Mouse (Mus musculus): Measurements from ENCODE around the gene 2300009A05Rik. TPM values are rescaled to one million over a fixed set of nuclear protein-coding genes. Genes with fewer than 3 reads are reported as not detected.
A peak's percentile ranks its signal among the peaks of the same experiment; 100 is the strongest.

2300009A05Rik gene
- total and polyA plus RNA-seq, 2 experiments from 2014 or later, result 44.4 to 89.7 TPM

DNA sequence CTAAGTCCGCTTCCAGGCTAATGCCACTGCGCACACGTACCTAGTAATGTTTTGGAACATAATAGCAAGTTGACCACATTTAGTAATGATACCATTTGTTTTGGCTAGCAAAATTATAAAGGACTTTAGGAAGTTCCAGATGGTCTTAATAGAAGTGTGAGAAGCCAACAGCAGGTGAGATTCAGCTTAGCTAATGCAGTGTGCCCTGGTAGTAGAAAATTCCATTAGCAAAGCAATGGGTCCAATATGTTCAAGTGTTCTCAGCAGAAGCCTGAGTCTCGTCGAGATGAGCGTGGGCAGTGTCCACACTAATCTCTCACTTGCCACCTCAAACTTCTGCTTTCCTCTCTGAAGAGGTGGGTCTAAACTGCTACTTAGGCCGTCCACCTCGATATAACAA, 49.0 kb downstream of the 2300009A05Rik start:
- H3K27me3 ChIP-seq (ENCODE audit: insufficient read depth, low read length), result no peaks in the 10 kb centered on the region
- no peak overlapping the region for H3K27ac ChIP-seq
- no peak for ATAC-seq
- DNase-seq (ENCODE audit: low spot score), result no peak
- TF ChIP-seq CTCF (IDR thresholded peaks at IDR 0.05; ENCODE audit: low read depth), result no peak
- H3K9ac ChIP-seq (replicated peaks; ENCODE audit: low read length), result no peak overlapping the region
- WGBS, result 91% methylated on average over 8 of the region's 8 CpGs
- no peak overlapping the region for H3K4me3 ChIP-seq (ENCODE audit: low read length)
- H3K4me1 ChIP-seq (ENCODE audit: insufficient read depth, low read length), result peaks cover 9% of the 10 kb centered on the region; the same call in 1 of the 2 replicates
- no peaks in the 10 kb centered on the region for H3K36me3 ChIP-seq (ENCODE audit: insufficient read depth, low read length)
- H3K9me3 ChIP-seq (ENCODE audit: low read length), result no peaks in the 10 kb centered on the region
- H3K4me2 ChIP-seq (ENCODE audit: low read depth, low read length), result no peak overlapping the region

DNA sequence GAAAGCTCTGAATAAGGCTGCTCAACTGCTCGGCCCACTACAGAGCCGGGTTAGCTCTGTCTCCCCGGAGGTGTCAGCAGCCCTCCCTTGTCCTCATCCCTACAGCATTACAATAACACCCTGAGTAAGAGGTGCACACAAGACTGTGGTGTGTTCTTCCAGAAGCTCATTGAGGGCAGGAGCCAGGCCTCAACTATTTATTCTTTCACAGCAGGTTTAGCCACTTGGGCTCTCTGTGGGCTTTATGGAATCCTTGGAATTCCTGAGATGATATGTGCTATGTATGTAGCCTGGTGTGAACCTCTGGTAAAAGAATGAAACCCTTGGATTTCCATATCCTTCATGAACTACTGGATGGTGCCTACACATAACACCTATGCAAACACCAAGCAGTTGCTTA, 49.8 kb downstream of the 2300009A05Rik start:
- no peak overlapping the region for H3K27ac ChIP-seq
- WGBS, result 83% methylated on average over 3 of the region's 3 CpGs
- no peak for DNase-seq (ENCODE audit: low spot score)

DNA sequence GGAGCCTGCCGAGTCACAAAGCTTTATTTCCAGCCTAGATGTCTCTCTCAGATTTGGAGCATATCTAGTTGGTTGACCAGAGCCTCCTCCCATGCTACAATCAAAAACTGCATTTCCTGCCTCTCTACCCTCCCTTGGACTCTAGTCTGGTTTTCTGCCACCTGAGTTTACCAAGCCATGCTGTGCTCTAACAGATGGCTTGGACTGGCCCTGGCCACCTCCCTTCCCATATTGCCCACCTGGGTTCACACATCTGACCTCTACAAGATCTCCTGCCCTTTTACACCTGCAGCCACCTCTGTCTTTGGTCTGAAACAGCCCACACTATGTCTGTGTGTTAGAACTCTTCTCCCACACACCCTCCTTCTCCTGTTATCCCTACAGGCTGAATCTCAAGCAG, 50.9 kb downstream of the 2300009A05Rik start:
- Histone ChIP-seq H3K9ac (replicated peaks; ENCODE audit: low read length) (no peak overlapping the region), H3K9me3 (ENCODE audit: low read length) (no peaks in the 10 kb centered on the region), H3K27me3 (ENCODE audit: insufficient read depth, low read length) (no peaks in the 10 kb centered on the region), H3K27ac (no peak overlapping the region), H3K4me2 (ENCODE audit: low read depth, low read length) (no peak overlapping the region), H3K4me1 (ENCODE audit: insufficient read depth, low read length) (peaks cover 9% of the 10 kb centered on the region; the same call in 1 of the 2 replicates), H3K36me3 (ENCODE audit: insufficient read depth, low read length) (no peaks in the 10 kb centered on the region), H3K4me3 (ENCODE audit: low read length) (no peak overlapping the region)
- 73% methylated on average over 1 of the region's 1 CpGs for WGBS
- TF ChIP-seq CTCF (IDR thresholded peaks at IDR 0.05; ENCODE audit: low read depth), result no peak
- ATAC-seq (no peak), DNase-seq (ENCODE audit: low spot score) (no peak)

More for the DNA sequence above, 49.8 kb downstream of the 2300009A05Rik start:
- H3K4me2 ChIP-seq (ENCODE audit: low read depth, low read length), result no peak overlapping the region
- H3K27me3 ChIP-seq (ENCODE audit: insufficient read depth, low read length), result no peaks in the 10 kb centered on the region
- no peaks in the 10 kb centered on the region for H3K9me3 ChIP-seq (ENCODE audit: low read length)
- no peak overlapping the region for H3K9ac ChIP-seq (replicated peaks; ENCODE audit: low read length)
- no peak for ATAC-seq
- no peak overlapping the region for H3K4me3 ChIP-seq (ENCODE audit: low read length)
- H3K36me3 ChIP-seq (ENCODE audit: insufficient read depth, low read length), result no peaks in the 10 kb centered on the region
- H3K4me1 ChIP-seq (ENCODE audit: insufficient read depth, low read length), result peaks cover 9% of the 10 kb centered on the region; the same call in 1 of the 2 replicates
- TF ChIP-seq CTCF (IDR thresholded peaks at IDR 0.05; ENCODE audit: low read depth), result no peak

DNA sequence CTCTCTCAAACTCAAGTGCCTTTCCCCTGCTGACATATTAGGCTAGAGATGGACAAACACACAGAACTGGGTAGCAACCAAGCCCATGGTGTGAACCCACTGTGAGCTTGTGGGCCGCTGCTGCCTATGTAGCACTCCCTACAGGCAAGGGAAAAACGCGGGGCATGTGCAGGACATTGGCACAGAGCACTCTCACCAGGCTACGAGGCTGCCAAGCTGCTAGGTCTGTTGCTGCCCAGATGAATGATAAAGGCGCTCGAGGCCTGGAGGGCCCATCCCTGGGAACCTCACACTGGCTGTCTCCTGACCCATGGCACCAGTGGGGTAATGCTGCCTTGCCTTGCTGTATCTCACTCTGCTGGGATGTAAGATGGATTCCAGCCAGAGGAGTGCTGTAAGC, 53.0 kb downstream of the 2300009A05Rik start:
- no peak overlapping the region for H3K27ac ChIP-seq
- H3K36me3 ChIP-seq (ENCODE audit: insufficient read depth, low read length), result no peaks in the 10 kb centered on the region
- 54% methylated on average over 6 of the region's 6 CpGs for WGBS
- H3K27me3 ChIP-seq (ENCODE audit: insufficient read depth, low read length), result no peaks in the 10 kb centered on the region
- TF ChIP-seq CTCF (IDR thresholded peaks at IDR 0.05; ENCODE audit: low read depth), result no peak
- H3K4me2 ChIP-seq (ENCODE audit: low read depth, low read length), result no peak overlapping the region
- ATAC-seq (0 out of 2 replicates have a peak, but pooled peaks have one; percentile 27), DNase-seq (ENCODE audit: low spot score) (peak; percentile 21)
- no peak overlapping the region; the same call in 1 of the 2 replicates for H3K9ac ChIP-seq (replicated peaks; ENCODE audit: low read length)
- no peak overlapping the region for H3K4me3 ChIP-seq (ENCODE audit: low read length)
- peaks cover 9% of the 10 kb centered on the region; the same call in 1 of the 2 replicates for H3K4me1 ChIP-seq (ENCODE audit: insufficient read depth, low read length)
- H3K9me3 ChIP-seq (ENCODE audit: low read length), result no peaks in the 10 kb centered on the region

Other genes starting within 250 kb of the 2300009A05Rik start
- 19.6 and 22.4 TPM in 2 replicates for gene Map2k5, start 21.3 kb downstream of the 2300009A05Rik start, total RNA-seq (2014; rRNA removed)
- gene Map2k5, start 21.3 kb downstream of the 2300009A05Rik start, polyA plus RNA-seq (2015; fragmentation: Nextera tagmentation; extraction: Ambion mirVana), result 31.2 and 33.1 TPM in 2 replicates
- 0.26 TPM in 1 of 2 replicates, not detected in the other for gene Iqch, start 203.2 kb upstream of the 2300009A05Rik start, total RNA-seq (2014; rRNA removed)
- gene Iqch, start 203.2 kb upstream of the 2300009A05Rik start, polyA plus RNA-seq (2015; fragmentation: Nextera tagmentation; extraction: Ambion mirVana), result 0.18 TPM in 2 replicates
- 30.9 and 37.0 TPM in 2 replicates for gene Aagab, start 203.4 kb upstream of the 2300009A05Rik start, total RNA-seq (2014; rRNA removed)
- gene Aagab, start 203.4 kb upstream of the 2300009A05Rik start, polyA plus RNA-seq (2015; fragmentation: Nextera tagmentation; extraction: Ambion mirVana), result 51.9 and 55.2 TPM in 2 replicates

Measured in hindbrain, postnatal 0 days (tissue).